Mouse (Mus musculus) hindbrain, embryonic 10.5 days (tissue): ENCODE data around the gene Hbq1b. TPM values are rescaled to one million over a fixed set of nuclear protein-coding genes. Genes with fewer than 3 reads are reported as not detected.
"Not testable (repeated sequence)": the region's sequence is repeated elsewhere in the genome, so short reads cannot be mapped to it uniquely, and the experiment has no call there.

ENCODE experiments used
- DNase-seq: peaks from one replicate; pipeline ENCODE4 v3.0.0-alpha.2; 2017; ENCODE audit warnings: low spot score
- H3K27ac ChIP-seq: fragments of 300-500 bp; sonication (generic); 2 replicates; pipeline ENCODE4 v1.5.1; 2016; ENCODE audit warnings: mild to moderate bottlenecking, moderate library complexity
- H3K27me3 ChIP-seq: fragments of 300-500 bp; sonication (generic); 2 replicates; pipeline ENCODE4 v1.6.1; 2016; ENCODE audit warnings: mild to moderate bottlenecking; ENCODE audit not compliant: poor library complexity, insufficient read depth, severe bottlenecking
- H3K36me3 ChIP-seq: fragments of 300-500 bp; sonication (generic); 2 replicates; pipeline ENCODE4 v1.6.1; 2016; ENCODE audit warnings: mild to moderate bottlenecking, moderate library complexity
- H3K4me1 ChIP-seq: fragments of 300-500 bp; sonication (generic); replicated peaks from 2 replicates; pipeline ENCODE4 v1.6.1; 2016; ENCODE audit warnings: mild to moderate bottlenecking
- H3K4me3 ChIP-seq: fragments of 300-500 bp; sonication (generic); 2 replicates; pipeline ENCODE4 v1.5.1; 2016; ENCODE audit warnings: mild to moderate bottlenecking, moderate library complexity
- H3K9me3 ChIP-seq: fragments of 300-500 bp; sonication (generic); 2 replicates; pipeline ENCODE4 v1.6.1; 2016; ENCODE audit warnings: mild to moderate bottlenecking, moderate library complexity
- WGBS: fragments of 180-500 bp; shearing (Covaris S2); methylation state at CpG from one replicate; pipeline ENCODE4 v1.1.7; 2016; 5-methylcytosine and 5-hydroxymethylcytosine counted together
- polyA plus RNA-seq: library from polyadenylated mRNA; unstranded; fragments of >200 nt; fragmentation: Nextera tagmentation; extraction: Ambion mirVana; gene quantifications from 2 replicates; pipeline ENCODE4 v1.2.1, GENCODE M21; 2016

Hbq1b gene
- polyA plus RNA-seq, 1 experiment from 2014 or later, result 6.4 TPM

DNA sequence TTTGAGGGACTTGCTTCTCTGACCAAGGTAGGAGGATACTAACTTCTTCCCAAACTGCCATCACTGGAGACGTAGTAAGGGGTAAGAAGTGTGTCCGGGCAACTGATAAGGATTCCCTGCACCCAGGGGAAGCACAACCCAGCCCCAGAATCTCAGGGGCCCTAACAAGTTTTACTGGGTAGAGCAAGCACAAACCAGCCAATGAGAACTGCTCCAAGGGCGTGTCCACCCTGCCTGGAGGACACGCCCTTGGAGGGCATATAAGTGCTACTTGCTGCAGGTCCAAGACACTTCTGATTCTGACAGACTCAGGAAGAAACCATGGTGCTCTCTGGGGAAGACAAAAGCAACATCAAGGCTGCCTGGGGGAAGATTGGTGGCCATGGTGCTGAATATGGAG, 9.4 kb downstream of the Hbq1b start, which contains the start of gene Hba-a2:
Gene Hba-a2 (plus strand): TSS at position 287 of the 400 bp plus-strand sequence.
- H3K9me3 ChIP-seq, DNase-seq, H3K36me3 ChIP-seq, H3K27ac ChIP-seq, H3K4me1 ChIP-seq, H3K4me3 ChIP-seq: not testable (repeated sequence)
- peaks cover 13% of the 10 kb centered on the region for H3K27me3 ChIP-seq
- no CpG with 5 or more reads among the region's 4 CpGs for WGBS

DNA sequence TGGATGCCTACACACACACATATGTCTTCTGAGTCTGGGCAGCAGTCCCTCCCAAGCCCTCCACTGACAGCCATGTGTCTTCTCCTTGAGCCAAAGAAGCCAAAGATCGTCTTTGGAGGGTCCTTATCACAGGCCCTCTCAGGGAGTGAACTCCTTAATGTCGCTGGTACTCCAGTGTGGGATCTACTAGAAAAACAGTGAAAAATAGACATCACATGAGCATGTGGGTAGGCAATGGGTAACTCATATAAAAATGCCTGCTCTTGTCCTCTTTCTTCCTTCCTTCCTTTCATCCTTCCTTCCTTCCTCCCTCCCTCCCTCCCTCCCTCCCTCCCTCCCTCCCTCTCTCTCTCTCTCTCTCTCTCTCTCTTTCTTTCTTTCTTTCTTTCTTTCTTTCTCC, 10.7 kb downstream of the Hbq1b start:
- 46% methylated on average over 2 of the region's 2 CpGs for WGBS
- not testable (repeated sequence) for H3K27ac ChIP-seq, H3K4me3 ChIP-seq, H3K9me3 ChIP-seq, DNase-seq, H3K4me1 ChIP-seq, H3K36me3 ChIP-seq
- peaks cover 24% of the 10 kb centered on the region for H3K27me3 ChIP-seq

DNA sequence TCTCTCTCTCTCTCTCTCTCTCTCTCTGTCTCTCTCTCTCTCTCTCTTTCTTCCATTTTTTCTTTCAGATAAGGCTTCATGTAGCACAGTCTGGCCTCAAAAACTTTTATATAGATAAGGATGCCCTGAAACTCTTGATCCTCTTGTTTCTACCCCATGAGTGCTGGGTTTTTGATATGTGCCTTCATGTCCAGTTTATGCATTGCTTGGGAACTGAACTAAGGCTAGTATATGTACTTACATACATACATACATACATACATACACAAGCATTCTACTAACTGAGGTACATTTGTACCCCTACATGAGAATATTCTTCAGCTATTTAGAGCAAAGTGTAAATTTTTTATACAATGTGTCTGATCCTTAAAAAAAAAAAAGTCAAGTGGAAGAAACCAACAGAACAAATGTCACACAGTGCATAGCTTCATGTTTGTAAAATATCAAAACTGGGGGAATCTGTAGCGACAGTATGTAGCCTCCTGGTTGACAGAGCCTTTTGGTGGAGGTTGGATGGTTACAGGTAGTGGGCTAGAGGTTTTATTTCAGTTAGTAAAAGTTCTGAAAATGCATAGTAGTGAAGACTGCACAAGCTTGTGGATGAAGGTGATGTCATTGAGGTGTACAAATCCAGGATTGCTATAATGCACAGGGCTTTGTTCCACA, 11.2 kb downstream of the Hbq1b start:
- Histone ChIP-seq H3K27ac (no peak overlapping the region), H3K27me3 (peaks cover 25% of the 10 kb centered on the region), H3K9me3 (no peaks in the 10 kb centered on the region), H3K4me1 (no peaks in the 10 kb centered on the region), H3K36me3 (no peaks in the 10 kb centered on the region), H3K4me3 (no peak overlapping the region)
- WGBS, result 89% methylated on average over 1 of the region's 1 CpGs
- DNase-seq, result no peak

DNA sequence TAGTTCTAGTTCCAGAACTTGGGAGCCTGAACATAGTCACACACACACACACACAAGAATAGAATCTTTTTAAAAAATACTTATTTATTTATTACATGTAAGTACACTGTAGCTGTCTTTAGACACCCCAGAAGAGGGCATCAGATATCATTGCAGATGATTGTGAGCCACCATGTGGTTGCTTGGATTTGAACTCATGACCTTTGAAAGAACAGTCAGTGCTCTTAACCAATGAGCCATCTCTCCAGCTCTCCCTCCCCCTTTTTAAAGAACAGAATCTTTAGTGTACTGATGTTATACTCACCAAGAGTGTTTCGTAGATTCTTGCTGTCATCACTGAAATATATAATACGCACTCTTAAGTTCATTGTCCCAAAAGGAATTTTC, 11.8 kb downstream of the Hbq1b start:
- DNase-seq, result no peak
- 90% methylated on average over 2 of the region's 2 CpGs for WGBS
- peaks cover 25% of the 10 kb centered on the region for H3K27me3 ChIP-seq
- no peaks in the 10 kb centered on the region for H3K9me3 ChIP-seq
- H3K4me1 ChIP-seq, result no peaks in the 10 kb centered on the region
- H3K4me3 ChIP-seq, result no peak overlapping the region
- H3K36me3 ChIP-seq, result no peaks in the 10 kb centered on the region
- no peak overlapping the region for H3K27ac ChIP-seq

DNA sequence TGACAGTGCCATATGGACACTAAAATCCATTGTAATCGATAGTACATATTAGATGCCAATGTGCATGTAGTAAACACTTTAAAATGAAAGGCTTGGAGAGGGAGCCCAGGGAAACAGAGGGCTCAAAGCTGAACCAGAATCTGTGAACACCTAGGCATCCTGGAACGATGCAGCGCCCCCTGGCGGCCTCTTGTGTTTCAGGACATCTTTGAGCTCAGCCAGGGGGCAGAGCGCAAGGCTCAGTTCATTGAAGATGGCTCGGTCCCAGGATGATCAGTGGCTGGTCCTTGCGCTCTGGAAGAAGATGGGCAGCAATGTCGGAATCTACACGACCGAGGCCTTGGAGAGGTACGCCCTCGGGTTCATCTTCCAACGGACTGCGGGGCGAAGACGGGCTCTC, 13.1 kb downstream of the Hbq1b start, which contains the start of gene Hbq1a:
Gene Hbq1a (plus strand): TSS at position 205 of the 400 bp plus-strand sequence.
- peak; percentile 64 for DNase-seq
- H3K27ac ChIP-seq, H3K4me1 ChIP-seq, H3K36me3 ChIP-seq, H3K9me3 ChIP-seq: not testable (repeated sequence)
- peak within 1 kb of the TSS; percentile 32 for H3K4me3 ChIP-seq
- WGBS, result 6% methylated on average over 16 of the region's 16 CpGs
- H3K27me3 ChIP-seq, result peaks cover 21% of the 10 kb centered on the region

DNA sequence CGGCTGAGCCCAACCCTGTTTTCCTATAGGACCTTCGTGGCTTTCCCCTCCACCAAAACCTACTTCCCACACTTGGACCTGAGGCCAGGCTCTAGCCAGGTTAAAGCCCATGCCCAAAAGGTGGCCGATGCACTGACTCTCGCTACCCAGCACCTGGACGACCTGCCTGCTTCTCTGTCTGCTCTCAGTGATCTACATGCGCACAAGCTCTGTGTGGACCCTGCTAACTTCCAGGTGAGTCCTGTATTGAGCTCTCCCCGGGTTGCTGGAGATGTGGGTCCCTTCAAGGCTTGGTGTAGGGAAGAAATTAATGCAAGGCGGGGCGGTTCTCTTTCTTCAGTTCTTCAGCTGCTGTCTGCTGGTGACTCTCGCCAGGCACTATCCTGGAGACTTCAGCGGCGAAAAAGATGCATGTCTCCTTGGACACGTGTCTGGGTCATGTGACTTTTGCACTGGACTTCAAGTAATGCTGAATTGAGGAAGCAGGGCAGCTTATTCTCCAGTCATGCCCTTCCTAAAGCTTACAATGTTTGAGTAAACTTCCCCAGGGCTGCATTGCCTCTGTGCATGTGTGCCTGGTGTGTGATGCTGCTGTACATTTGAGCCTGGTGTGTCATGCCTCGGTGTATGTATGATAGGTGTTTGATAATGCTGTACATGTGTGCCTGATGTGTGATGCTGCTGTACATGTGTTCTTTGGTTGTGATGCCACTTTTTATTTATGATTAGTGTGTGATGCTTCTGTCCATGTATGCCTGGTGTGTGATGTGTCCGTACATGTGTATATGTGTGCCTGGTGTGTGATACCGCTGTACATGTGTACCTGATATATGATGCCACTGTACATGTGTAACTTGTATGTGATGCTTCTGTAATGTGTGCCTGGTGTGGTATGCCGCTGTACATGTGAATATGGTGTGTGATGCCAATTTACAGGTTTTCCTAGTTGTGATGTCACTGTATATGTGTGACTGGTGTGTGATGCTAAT, 13.8 kb downstream of the Hbq1b start:
- H3K36me3 ChIP-seq, result no peaks in the 10 kb centered on the region
- 51% methylated on average over 16 of the region's 17 CpGs for WGBS
- peaks cover 21% of the 10 kb centered on the region for H3K27me3 ChIP-seq
- no peaks in the 10 kb centered on the region for H3K9me3 ChIP-seq
- peak overlapping the region; percentile 32 for H3K4me3 ChIP-seq
- no peak overlapping the region for H3K27ac ChIP-seq
- no peak for DNase-seq
- no peaks in the 10 kb centered on the region for H3K4me1 ChIP-seq

DNA sequence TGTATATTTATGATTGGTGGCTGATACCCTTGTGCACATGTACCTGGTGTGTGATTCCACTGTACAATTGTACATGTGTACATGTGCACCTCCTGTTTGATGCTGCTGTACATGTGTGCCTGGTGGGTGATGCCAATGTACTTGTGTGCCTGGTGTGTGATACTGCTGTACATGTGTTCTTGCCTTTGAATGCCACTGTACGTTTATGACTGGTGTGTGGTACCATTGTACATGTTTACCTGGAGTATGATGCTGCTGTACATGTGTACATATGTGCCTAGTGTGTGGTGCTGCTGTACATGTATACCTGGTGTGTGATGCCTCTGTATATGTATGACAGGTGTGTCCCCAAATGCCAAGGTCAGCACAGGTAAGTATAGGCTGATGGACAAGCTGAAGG, 14.7 kb downstream of the Hbq1b start:
- H3K4me1 ChIP-seq, result no peaks in the 10 kb centered on the region
- DNase-seq, result no peak
- 82% methylated on average over 1 of the region's 1 CpGs for WGBS
- H3K4me3 ChIP-seq, result no peak overlapping the region
- no peaks in the 10 kb centered on the region for H3K36me3 ChIP-seq
- no peak overlapping the region for H3K27ac ChIP-seq
- peaks cover 21% of the 10 kb centered on the region for H3K27me3 ChIP-seq
- H3K9me3 ChIP-seq, result no peaks in the 10 kb centered on the region

DNA sequence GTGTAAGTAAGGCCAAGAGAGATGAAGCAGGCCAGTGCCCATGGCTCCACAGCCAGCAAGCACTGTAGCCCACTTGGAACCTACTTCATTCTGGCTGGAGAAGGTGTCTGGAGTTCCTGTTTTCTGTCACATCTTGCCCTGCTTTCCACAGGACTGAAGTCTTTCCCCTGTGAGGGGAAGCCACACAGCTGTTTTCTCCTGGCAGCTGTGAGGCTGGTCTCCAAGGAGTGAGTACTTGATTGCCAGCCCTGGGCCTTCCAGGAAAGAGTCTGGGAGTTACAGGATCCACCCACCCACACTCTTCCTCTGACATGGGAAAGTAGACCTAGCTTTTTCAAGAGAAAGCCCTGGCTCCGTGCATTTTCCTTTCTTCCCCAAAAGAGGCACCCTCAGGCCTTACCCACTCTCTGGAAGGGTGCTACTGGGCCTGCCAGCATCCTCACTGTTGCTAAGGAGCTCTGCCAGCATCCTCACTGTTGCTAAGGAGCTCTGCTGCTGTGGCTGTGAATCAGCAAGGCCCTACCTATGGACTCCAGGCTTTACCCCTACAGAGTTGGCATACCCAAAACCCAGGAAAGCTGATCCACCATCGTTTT, 16.2 kb downstream of the Hbq1b start:
- peaks cover 21% of the 10 kb centered on the region for H3K27me3 ChIP-seq
- H3K9me3 ChIP-seq, result no peaks in the 10 kb centered on the region
- DNase-seq, result no peak
- no peaks in the 10 kb centered on the region for H3K36me3 ChIP-seq
- H3K4me3 ChIP-seq, result no peak overlapping the region
- no peak overlapping the region for H3K27ac ChIP-seq
- H3K4me1 ChIP-seq, result peaks cover 7% of the 10 kb centered on the region
- WGBS, result 49% methylated on average over 2 of the region's 2 CpGs

DNA sequence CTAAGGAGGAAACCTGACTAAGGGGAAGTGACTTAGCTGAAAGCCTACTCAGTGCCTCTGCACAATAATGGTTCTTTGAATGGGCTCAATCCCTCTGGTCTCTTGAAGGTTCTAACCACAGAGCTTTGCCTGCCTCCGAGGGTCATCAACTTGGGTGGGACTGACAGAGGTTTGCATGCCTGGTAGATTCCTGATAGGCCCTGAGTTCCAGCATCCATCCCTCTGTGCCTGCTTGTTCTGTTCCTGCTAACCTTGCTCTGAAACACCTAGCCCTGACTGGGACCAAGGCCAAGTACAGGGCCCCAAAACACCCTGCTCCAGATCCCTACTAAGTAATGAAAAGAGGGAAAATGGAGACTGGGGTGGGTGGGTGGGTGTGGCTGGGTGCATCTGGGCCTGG, 16.7 kb downstream of the Hbq1b start:
- 76% methylated on average over 1 of the region's 1 CpGs for WGBS
- Histone ChIP-seq H3K27me3 (peaks cover 21% of the 10 kb centered on the region), H3K4me1 (peaks cover 10% of the 10 kb centered on the region), H3K27ac (no peak overlapping the region), H3K9me3 (no peaks in the 10 kb centered on the region), H3K36me3 (no peaks in the 10 kb centered on the region), H3K4me3 (no peak overlapping the region)
- DNase-seq, result no peak

DNA sequence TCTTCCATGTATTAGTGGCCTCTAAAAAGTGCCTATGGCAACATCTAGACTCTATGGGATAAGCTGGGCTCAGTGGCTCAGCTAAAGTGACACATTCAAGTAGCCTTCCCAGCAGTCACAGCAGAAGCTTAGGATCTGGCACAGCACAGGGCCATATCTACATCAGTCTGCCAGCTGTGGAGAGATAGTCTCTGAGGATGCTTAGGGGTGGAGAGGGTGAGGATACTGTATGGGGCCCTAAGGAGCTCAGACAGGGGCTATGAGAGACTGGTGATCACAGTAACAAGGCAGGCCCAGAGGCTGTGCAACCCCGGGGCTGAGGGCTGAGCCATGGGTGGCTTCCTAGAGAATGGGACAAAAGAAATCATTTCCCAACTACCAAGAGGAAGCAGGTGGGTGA, 20.2 kb downstream of the Hbq1b start:
- no peak for DNase-seq
- H3K27me3 ChIP-seq, result peaks cover 5% of the 10 kb centered on the region; the same call in 1 of the 2 replicates
- H3K36me3 ChIP-seq, result no peaks in the 10 kb centered on the region
- 85% methylated on average over 1 of the region's 1 CpGs for WGBS
- H3K4me3 ChIP-seq, result no peak overlapping the region
- H3K27ac ChIP-seq, result no peak overlapping the region
- peaks cover 21% of the 10 kb centered on the region for H3K4me1 ChIP-seq
- no peaks in the 10 kb centered on the region for H3K9me3 ChIP-seq

DNA sequence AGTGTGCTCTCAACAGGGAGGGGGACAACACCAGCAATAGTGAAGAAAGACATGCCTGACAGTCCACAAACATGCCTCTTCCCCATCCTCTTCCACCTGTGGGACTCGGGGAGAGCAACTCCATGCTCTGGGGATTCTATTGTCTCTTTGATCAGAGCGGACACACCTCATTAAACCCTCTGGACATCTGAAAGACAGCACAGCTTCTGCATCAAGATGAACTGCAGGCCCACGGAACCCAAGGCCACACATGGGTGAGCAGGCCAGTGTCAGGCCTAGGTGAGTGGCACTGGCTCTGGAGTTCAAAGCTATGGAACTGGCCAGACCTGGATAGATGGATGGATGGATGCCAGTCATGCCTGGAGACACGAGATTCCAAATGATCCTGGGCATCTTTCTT, 22.7 kb downstream of the Hbq1b start:
- H3K4me1 ChIP-seq, result peaks cover 24% of the 10 kb centered on the region
- no peak for DNase-seq
- H3K36me3 ChIP-seq, result no peaks in the 10 kb centered on the region
- H3K27me3 ChIP-seq, result no peaks in the 10 kb centered on the region
- WGBS, result 32% methylated on average over 4 of the region's 4 CpGs
- no peak overlapping the region for H3K27ac ChIP-seq
- no peaks in the 10 kb centered on the region for H3K9me3 ChIP-seq
- no peak overlapping the region for H3K4me3 ChIP-seq

DNA sequence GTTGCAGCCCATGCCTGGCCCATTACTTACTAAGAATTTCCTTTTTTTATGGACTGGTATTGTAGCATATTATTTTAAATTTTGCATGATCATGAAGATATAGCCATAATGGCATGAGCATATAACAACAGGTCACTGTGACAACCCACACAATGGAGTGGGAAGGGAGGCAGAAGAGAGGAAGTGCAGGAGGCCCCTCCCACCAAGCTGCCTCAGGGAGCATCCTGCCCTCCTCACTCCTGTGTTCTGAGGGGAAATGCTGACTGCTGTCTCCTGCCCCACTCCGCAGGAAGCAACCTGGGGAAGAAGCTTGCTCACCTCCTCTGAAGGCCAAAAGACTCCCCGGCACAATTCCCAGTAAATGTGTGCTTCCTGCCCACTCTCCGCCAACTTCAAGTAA, 23.2 kb downstream of the Hbq1b start:
- no peak overlapping the region for H3K27ac ChIP-seq
- WGBS, result 70% methylated on average over 3 of the region's 3 CpGs
- H3K4me3 ChIP-seq, result no peak overlapping the region
- peaks cover 24% of the 10 kb centered on the region for H3K4me1 ChIP-seq
- no peaks in the 10 kb centered on the region for H3K27me3 ChIP-seq
- DNase-seq, result no peak
- H3K9me3 ChIP-seq, result no peaks in the 10 kb centered on the region
- no peaks in the 10 kb centered on the region for H3K36me3 ChIP-seq

DNA sequence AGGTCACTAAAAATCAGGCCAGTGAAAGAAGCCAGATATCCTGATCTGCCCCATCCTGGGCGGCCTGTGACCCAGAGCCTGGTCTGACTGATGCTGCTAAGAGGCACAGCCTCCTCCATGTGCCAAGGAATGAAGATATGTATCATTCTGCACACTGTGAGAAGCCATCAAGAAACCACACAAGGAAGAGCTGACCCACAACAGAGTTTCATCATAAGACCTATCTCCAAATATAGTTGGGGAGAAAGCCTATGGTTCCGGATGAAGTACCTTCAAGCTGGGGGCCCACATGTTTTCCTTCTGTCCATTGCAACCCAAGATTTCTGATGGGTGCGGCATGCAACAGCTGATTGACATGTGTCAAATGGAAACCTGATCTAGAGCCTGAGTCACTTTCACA, 29.2 kb downstream of the Hbq1b start:
- Histone ChIP-seq H3K27me3 (0 out of 2 replicates have a peak, but pooled peaks cover 3% of the 10 kb centered on the region), H3K9me3 (no peaks in the 10 kb centered on the region)
- WGBS, result 89% methylated on average over 3 of the region's 3 CpGs

More for the DNA sequence above, 29.2 kb downstream of the Hbq1b start:
- Histone ChIP-seq H3K4me1 (peaks cover 12% of the 10 kb centered on the region), H3K4me3 (no peak overlapping the region), H3K27ac (no peak overlapping the region), H3K36me3 (no peaks in the 10 kb centered on the region)
- no peak for DNase-seq
